10 mouse cellular contexts compared by ENCODE assay signal in the genomic region with DNA sequence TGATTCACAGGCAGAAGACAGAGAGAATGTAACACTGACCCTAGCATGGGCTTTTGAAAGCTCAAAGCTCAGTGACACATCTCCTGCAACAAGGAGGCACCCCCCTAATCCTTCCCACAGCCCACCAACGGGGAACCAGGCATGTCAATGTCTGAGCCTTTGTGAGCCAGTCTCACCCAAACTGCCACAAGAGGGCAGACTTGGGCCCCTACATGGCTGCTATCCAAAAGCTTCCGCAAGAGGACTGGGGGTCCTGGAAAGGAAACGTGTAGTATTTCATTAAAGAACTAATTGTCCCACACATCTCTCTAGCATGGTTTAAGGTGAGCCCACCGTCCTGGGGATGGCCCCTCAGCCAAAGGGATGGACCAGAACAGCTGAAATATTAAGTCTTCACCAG. TPM values are rescaled to one million over a fixed set of nuclear protein-coding genes. Genes with fewer than 3 reads are reported as not detected.
DNase-seq lines count a peak whose midpoint lies in the region; ATAC-seq lines count a peak whose summit lies in the region.
"Had no signal": no experiment of that assay in that cellular context is flagged by ENCODE, and none has a peak within 500 bp of the region (broad histone marks: within the 10 kb centered on the region; RNA-seq: fewer than 3 reads in every experiment).

No protein-coding gene starts in this region.

- H3K4me1 ChIP-seq in kidney, embryonic 14.5 days (ENCODE audit: control insufficient read depth, insufficient read depth, low read length): no peaks in the 10 kb centered on the region
- H3K4me1 ChIP-seq: liver, embryonic 15.5 days had no signal

- DNase-seq in adrenal gland, postnatal 10 days: peak; percentile 59
- no peak for DNase-seq in adrenal gland, adult 2 months
- peak; percentile 66 to 67 for DNase-seq in kidney, postnatal 4 days
- DNase-seq in brain, adult 2 months (ENCODE audit: low read depth, low spot score): peak; percentile 50
- no peak for DNase-seq in natural killer cell, adult 2 months (ENCODE audit: low spot score in 2 of 2)
- DNase-seq in spleen, postnatal 4 days (ENCODE audit: low spot score in 2 of 2): no peak

- ATAC-seq in kidney, embryonic 14.5 days (ENCODE audit: low FRiP score, low TSS enrichment): no peak
- peak; percentile 61 for ATAC-seq in megakaryocyte progenitor cell, adult 5-6 weeks (replicated peaks; ENCODE audit: poor library complexity)

- no peak overlapping the region for H3K4me2 ChIP-seq in kidney, embryonic 14.5 days (replicated peaks; ENCODE audit: low read depth, low read length)
- H3K4me2 ChIP-seq: liver, embryonic 15.5 days had no signal

- H3K4me3 ChIP-seq in kidney, embryonic 14.5 days (ENCODE audit: low read length): no peak overlapping the region
- H3K4me3 ChIP-seq: liver, embryonic 15.5 days had no signal

- no peaks in the 10 kb centered on the region for H3K36me3 ChIP-seq in kidney, embryonic 14.5 days (ENCODE audit: control insufficient read depth, insufficient read depth, low read length)
- H3K36me3 ChIP-seq: liver, embryonic 15.5 days had no signal

- 12% methylated on average over 4 of the region's 4 CpGs for WGBS in kidney, embryonic 14.5 days

- no peaks in the 10 kb centered on the region for H3K9me3 ChIP-seq in kidney, embryonic 14.5 days (ENCODE audit: control insufficient read depth, low read length)
- H3K9me3 ChIP-seq: liver, embryonic 15.5 days had no signal

- no peaks in the 10 kb centered on the region; the same call in 1 of the 2 replicates for H3K27me3 ChIP-seq in kidney, embryonic 14.5 days (ENCODE audit: control insufficient read depth, insufficient read depth, low read length)

- H3K27ac ChIP-seq in kidney, embryonic 14.5 days (ENCODE audit: low read depth, low read length): no peak overlapping the region
- H3K27ac ChIP-seq: liver, embryonic 15.5 days had no signal

- H3K9ac ChIP-seq in kidney, embryonic 14.5 days (ENCODE audit: low read depth, low read length): no peak overlapping the region
- H3K9ac ChIP-seq: liver, embryonic 15.5 days had no signal

RNA-seq across cellular contexts. Expression of a gene that starts 6.6 kb away (rescaled TPM):
- 10 to 100 TPM; 17.1 to 28.0 TPM for total RNA-seq in adrenal gland, postnatal 10 days (2021)
- total RNA-seq in adrenal gland, adult 2 months (2021): 10 to 100 TPM; 19.4 to 20.1 TPM
- polyA plus RNA-seq in adrenal gland, adult 2 months (2012; rRNA removed): 140 and 164 TPM in 2 replicates
- polyA plus RNA-seq in kidney, embryonic 14.5 days (2014; fragmentation: Nextera tagmentation; extraction: Ambion mirVana): 6.1 and 7.8 TPM in 2 replicates
- total RNA-seq in megakaryocyte progenitor cell, adult 5-6 weeks (2015): 11.8 and 16.3 TPM in 2 replicates
- total RNA-seq in megakaryocyte progenitor cell, adult 5-6 weeks (2017): 18.1 and 24.1 TPM in 2 replicates

RNA-seq across cellular contexts. Expression of a gene that starts 17.7 kb away (rescaled TPM):
- 1 to 10 TPM; 5.0 to 5.3 TPM for total RNA-seq in adrenal gland, postnatal 10 days (2021)
- 1 to 10 TPM; 3.3 TPM for total RNA-seq in adrenal gland, adult 2 months (2021)
- 4.0 and 6.5 TPM in 2 replicates for polyA plus RNA-seq in adrenal gland, adult 2 months (2012; rRNA removed)
- 2.0 and 2.2 TPM in 2 replicates for polyA plus RNA-seq in kidney, embryonic 14.5 days (2014; fragmentation: Nextera tagmentation; extraction: Ambion mirVana)
- 0.73 and 0.81 TPM in 2 replicates for total RNA-seq in megakaryocyte progenitor cell, adult 5-6 weeks (2015)
- total RNA-seq in megakaryocyte progenitor cell, adult 5-6 weeks (2017): 0.54 and 0.87 TPM in 2 replicates

RNA-seq across cellular contexts. Expression of a gene that starts 26.2 kb away (rescaled TPM):
- 10 to 100 TPM; 32.6 to 38.2 TPM for total RNA-seq in adrenal gland, postnatal 10 days (2021)
- total RNA-seq in adrenal gland, adult 2 months (2021): 10 to 100 TPM; 27.6 to 44.4 TPM
- 128 and 140 TPM in 2 replicates for polyA plus RNA-seq in adrenal gland, adult 2 months (2012; rRNA removed)
- polyA plus RNA-seq in kidney, embryonic 14.5 days (2014; fragmentation: Nextera tagmentation; extraction: Ambion mirVana): 82.3 and 90.0 TPM in 2 replicates
- 46.8 and 49.6 TPM in 2 replicates for total RNA-seq in megakaryocyte progenitor cell, adult 5-6 weeks (2015)
- 147 and 151 TPM in 2 replicates for total RNA-seq in megakaryocyte progenitor cell, adult 5-6 weeks (2017)

RNA-seq across cellular contexts. Expression of a gene that starts 36.6 kb away (rescaled TPM):
- 100 to 1,000 TPM; 136 to 143 TPM for total RNA-seq in adrenal gland, postnatal 10 days (2021)
- 100 to 1,000 TPM; 156 to 170 TPM for total RNA-seq in adrenal gland, adult 2 months (2021)
- polyA plus RNA-seq in adrenal gland, adult 2 months (2012; rRNA removed): 123 and 133 TPM in 2 replicates
- 327 and 329 TPM in 2 replicates for polyA plus RNA-seq in kidney, embryonic 14.5 days (2014; fragmentation: Nextera tagmentation; extraction: Ambion mirVana)
- total RNA-seq in megakaryocyte progenitor cell, adult 5-6 weeks (2015): 211 and 217 TPM in 2 replicates
- total RNA-seq in megakaryocyte progenitor cell, adult 5-6 weeks (2017): 234 and 248 TPM in 2 replicates

RNA-seq across cellular contexts. Expression of a gene that starts 43.5 kb away (rescaled TPM):
- total RNA-seq in adrenal gland, postnatal 10 days (2021): not detected
- total RNA-seq in adrenal gland, adult 2 months (2021): not detected
- polyA plus RNA-seq in adrenal gland, adult 2 months (2012; rRNA removed): not detected in 2 replicates
- not detected in 2 replicates for polyA plus RNA-seq in kidney, embryonic 14.5 days (2014; fragmentation: Nextera tagmentation; extraction: Ambion mirVana)
- not detected in 2 replicates for total RNA-seq in megakaryocyte progenitor cell, adult 5-6 weeks (2015)
- not detected in 2 replicates for total RNA-seq in megakaryocyte progenitor cell, adult 5-6 weeks (2017)
- polyA plus RNA-seq: liver, embryonic 15.5 days; testis, adult 2 months had no signal

Comparison
In these comparisons a context has a peak if more than half of its experiments do, and no peak if none do; other contexts are left out.
1. DNase-seq: peak in adrenal gland, postnatal 10 days (single experiment), kidney, postnatal 4 days (2 of 2) and brain, adult 2 months (single experiment); none in adrenal gland, adult 2 months (single experiment), natural killer cell, adult 2 months (0 of 2) and spleen, postnatal 4 days (0 of 2).